Mouse (Mus musculus) urinary bladder, adult 2 months (tissue): ENCODE data around the gene Casp7. TPM values are rescaled to one million over a fixed set of nuclear protein-coding genes. Genes with fewer than 3 reads are reported as not detected.
"Not testable (repeated sequence)": the region's sequence is repeated elsewhere in the genome, so short reads cannot be mapped to it uniquely, and the experiment has no call there.

Experiments
- DNase-seq: peaks from one replicate; pipeline ENCODE4 v3.0.0; 2022; ENCODE audit warnings: low spot score
- polyA plus RNA-seq: library from polyadenylated mRNA; depleted of rRNA; stranded (reverse); fragments of >200 nt; gene quantifications from 2 replicates; pipeline ENCODE4 v1.2.3, GENCODE M21; 2012

The Casp7 gene
- polyA plus RNA-seq, 1 experiment: 16.7 TPM

DNA sequence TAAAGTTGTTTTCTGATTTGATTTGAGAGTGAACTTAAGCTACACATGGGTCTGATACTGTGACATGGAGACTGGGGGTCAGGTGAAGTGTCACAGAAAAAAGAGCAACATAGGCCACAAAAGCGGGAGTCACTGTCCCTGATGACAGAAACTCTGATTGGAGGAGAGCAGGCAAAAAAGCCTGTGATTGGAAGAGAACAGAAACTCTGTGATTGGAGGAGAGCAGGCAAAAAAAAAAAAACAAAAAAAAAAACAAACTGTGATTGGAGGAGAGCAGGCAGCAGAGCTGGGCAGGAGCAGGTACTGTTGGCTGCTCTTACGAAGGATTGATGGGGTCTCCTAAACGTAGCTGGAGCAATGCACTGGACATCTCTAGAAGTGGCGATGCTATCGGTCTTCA lies 11.4 kb upstream of the Casp7 start:
- no peak for DNase-seq

DNA sequence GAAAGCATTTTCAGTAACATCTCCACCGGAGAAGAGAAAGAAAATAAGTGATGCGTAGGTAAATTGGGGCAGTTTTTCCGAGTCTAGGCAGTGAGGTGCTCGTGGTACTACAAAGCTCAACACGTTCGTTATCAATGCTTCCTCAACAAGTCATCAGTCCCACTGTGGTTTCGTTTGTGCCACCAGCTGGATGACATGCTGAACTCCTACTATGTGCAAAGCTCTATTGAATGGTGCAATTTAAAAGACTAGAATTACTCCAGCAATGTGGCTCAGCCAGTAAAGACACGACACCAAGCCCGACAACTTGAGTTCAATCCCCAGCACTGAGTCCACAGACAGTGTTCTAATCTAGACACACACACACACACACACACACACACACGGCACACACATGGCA lies 10.8 kb upstream of the Casp7 start:
- DNase-seq: no peak

DNA sequence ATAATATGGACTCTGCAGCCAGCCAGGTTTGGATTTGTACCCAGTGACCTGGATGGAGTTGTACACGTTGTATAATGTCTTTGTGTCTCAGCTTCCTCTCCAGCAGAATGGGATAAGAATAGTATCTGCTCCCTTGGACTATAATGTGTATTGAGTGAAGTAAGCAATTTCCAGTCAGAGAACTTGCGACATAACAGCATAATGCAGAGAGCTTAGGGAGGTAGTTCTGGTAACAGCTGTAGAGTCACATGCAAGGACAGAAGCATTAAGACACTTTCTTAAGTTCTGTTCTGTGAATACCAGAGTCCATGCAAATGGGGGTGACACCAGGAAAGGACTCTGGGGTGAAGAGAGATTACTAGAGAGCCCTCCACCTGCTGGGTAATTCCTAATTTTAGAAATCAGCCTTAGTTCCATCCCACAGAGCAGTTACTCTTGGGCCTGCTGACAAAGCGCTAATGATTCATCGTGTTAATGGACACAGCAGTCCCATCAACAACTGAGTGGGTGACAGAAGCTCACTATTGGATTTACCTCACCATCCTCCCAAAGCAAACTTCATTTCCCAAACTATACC lies 9.1 kb upstream of the Casp7 start:
- DNase-seq: no peak

DNA sequence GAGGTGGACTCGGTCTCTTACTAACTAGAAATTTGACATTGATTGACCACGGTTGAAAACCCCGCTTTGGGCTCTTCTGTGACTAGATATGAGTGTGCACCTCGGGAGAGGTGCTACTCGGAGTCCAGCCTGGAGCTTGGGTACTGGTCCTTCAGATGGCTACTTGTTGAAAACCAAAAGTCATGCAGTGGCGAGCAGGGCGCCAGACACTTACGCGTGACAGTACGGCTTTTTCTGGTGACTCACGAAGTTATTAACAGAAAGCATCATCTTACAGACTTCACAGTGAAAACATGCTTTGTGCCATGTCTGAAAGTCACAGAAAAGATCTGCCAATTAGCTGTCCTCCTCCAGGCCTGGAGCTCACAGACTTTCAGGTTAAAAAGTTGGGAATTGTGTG lies 7.8 kb upstream of the Casp7 start:
- no peak for DNase-seq

DNA sequence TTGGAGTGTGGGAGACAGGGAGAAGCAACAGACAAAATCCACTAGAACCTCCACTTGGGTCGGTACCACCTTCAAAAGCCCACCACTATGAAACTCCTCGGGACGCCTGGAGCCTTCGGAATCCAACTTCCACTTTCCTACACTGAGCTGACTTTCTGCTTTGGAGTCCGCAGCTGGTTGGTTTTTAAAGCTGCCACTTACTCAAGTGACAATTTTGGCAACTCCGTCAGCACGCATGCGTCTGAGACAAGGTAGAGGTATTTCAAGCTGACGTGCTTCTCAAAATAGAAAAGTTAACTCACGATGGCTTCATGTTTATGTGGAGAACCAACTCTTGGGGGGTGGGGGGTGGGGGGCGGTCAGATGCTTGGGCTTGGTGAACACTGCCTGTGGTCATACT lies 7.0 kb upstream of the Casp7 start, which contains the start of gene Nrap:
Gene Nrap, minus strand, starts transcription at position 159 of the 400 bp plus-strand sequence.
- DNase-seq: no peak

DNA sequence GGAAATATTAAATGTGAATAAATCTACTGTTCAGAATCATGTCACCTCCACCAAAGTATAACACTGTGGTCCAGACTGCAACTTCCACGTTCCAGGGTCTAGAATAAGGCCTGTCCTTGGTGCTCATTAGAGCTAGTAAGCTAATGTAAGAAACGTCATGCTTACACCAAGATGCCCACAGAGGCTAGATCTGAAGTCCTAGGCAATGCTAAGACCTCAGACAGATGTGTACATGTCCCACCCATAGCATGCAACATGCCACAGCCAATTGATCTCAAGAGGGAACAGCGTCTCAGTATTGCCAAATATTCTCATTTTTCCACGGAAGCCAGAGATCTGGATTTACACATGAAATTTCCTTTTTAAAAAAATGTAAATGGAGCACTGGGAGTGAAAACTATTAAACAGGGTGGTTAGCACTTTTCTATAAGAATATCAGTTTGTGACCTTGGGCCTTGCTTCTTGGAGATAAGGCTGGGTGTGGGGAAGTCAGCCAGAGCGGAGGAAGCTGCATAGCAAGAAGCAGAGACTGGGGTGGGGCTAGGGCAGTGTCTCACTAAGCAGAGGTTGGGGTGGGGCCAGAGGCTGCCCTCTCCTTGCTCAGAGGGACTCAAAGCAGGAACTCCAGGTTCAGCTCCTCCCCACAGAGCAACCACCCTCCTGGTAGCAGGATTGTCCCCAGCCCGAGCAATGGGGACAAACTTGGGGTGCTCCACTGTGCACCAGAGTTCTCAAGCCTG lies 5.5 kb upstream of the Casp7 start:
- DNase-seq: no peak

DNA sequence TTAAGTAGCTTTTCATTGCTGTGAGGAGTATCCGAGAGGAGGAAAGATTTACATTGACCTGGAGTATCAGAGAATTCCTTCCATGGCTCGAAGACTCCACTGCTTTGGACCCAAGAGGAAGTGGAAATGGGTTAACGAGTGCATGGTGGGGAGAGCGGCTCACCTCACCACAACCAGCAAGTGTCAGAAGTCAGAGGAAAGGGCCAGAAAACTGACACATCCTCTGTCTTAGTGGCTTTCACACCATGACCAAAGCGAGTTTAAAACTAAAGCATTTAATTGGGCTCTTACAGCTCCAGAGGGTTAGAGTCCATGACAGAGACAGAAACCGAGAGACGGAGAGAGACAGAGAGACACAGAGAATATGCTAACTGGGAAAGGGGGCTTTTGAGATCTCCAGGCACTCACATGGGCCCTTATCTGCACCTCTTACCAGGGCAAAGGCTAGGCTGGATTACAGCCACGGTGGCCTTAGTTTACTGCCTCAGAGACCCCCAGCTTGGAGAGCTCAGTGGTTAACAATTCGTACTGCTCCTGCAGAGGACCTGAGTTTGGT lies 3.5 kb upstream of the Casp7 start:
- DNase-seq: no peak

DNA sequence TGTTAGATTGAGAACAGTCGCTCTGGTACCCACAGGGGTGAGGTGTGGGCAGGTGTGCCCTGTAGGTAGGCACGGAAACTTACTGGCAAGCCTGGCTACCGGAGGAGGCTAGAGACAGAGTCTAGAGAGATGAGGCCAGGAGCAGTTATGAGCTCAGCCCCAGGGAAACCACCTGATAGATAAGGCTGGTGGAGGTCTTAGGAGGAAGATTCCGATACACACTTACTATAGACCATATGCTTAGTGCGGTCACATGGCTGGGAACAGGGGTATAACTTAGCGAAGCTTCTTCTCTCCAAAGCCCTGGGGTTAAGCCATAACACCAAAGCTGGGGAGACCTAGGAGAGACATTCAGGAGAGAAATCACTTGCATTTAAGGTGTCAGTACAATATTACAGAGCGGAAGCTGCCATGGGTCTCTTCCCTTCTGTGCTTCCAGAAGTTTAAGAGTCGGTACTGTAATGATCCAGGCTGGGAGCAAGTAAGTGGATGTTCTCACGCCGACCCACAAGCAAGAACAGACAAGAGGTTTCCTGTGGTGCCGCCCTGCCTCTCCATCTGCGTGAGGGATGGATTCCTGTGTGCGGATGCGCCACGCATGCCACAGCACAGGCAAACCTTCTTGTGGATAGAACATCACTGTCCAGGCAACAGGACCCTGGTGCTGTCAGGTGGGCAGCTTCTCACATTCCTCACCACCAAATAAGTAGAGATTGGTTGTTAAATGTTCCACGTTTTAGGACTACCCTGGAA lies 1.6 kb upstream of the Casp7 start:
- no peak for DNase-seq

DNA sequence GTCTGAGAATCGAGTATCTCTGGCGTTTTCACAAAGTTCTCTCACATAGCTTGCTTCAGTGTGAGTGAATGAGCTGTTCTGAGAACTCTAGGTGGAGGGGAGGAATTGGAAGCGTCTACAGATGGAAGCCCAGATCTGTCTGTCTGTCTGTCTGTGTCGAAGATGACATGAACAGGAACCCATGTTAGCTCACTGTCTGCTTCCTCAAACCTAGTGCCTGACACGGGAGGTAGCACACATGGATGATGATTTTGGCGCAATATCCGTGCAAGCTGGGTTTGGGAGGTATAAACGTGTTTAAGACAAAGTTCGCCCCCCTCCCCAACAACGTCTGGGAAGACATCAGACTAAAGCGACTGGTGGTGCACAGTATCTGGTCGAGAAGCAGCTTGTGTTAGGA lies 702 bp upstream of the Casp7 start:
- DNase-seq: no peak

DNA sequence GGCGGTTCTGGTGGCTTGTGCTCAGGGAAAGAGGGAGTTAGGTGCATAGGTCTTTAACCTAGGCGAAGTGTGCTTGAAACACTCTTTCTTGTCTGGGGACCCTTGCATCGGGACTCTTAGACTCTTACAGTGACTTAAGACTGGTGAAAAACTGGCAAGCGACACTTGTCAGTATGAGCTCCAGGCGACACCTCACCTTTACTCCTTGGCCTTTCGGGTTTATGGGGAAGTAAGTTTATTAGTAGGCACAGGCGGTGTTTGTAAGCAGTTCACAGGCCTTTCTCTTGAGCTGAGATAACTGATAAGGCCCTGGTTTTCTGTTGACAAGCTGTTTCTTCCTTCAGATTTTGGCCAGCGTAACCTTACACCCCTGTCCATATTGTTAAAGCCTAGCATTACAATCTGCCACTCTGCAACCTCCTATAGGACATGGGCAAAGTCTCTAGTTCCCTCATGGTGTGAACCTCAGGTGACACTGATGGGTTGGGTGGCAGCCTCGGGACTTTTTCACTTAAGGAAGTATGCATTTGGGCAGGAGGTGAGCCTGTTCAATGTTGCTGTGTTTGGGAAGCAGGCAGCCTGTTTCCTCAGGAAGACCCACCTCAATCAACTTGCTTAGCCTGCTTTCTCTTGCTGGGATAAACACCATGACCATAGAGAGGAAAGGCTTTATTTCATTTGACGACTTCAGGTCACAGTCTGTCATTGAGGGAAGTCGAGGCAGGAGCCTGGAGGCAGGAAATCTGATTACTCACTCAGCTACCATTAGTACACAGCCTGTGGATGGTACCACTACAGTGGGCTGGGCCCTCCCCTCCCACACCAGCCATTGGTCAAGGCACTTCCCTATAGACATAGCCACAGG lies 966 bp downstream of the Casp7 start:
- no peak for DNase-seq

DNA sequence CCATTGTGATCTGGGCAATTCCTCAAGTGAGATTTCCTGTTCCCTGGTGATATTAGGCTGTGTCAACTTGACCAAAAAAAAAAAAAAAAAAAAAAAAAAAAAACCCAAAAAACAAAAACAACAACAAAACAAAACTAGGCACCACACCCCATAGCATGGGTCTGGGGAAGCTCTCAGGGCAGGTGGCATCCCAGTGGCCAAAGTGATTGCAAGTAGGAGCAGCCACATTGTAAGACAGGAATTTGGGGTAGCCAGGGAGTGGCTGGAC lies 1.5 kb downstream of the Casp7 start:
- DNase-seq: no peak

DNA sequence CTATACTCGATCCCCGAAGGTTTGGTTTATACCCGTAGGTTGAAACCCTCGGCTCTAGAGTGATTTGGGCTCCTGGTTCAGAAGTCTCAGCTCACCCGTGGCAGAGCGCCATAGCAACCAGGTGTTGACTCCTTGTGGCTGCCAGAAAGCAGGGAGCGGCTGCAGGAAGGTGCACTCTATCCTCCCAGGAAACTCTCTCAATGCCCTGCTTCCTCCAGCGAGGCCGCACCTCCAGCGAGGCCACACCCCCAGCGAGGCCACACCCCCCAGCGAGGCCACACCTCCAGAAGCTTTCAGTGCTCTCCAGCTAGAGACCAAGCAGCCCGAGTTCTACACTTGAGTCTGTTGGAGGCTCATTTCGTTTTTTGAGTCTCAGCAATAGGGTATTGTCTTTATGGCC lies 3.3 kb downstream of the Casp7 start:
- DNase-seq: peak; percentile 45

DNA sequence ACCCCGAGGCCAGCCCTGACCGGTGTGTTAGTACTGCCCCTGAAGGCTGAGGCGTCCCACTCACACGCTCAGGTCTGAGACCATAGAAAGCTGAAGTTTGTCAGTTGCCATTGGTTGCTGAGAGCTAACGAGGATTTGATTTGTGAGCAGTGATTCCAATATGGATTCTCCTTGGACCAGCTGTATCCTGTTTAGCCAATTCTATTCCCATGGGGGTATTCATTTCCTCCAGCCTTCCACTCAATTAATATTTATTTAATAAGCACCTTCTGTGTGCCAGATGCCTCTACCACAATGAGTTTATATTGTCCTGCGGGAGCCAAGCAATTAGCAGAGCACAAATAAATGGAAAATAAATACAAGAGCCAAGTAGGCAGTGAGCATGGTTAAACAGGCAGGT lies 4.9 kb downstream of the Casp7 start:
- no peak for DNase-seq

DNA sequence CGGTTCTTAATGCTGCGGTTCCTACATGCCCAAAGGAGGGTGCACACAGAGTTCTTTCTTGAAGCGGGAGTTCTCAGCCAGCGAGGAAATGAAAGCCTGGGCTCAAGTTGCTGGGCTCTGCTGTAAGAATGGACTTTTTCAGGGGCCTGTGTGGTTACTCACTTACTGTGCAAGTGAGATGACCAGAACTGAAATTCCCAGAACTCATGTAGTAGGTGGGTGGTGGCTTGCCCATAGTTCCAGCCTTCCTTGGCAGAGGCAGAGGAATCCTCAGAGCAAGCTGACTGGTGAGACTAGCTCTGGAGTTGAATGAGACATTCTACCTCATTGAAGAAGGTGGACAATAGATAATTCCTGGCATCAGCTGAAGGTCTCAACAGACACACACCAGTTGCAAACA lies 8.9 kb downstream of the Casp7 start:
- DNase-seq: no peak

DNA sequence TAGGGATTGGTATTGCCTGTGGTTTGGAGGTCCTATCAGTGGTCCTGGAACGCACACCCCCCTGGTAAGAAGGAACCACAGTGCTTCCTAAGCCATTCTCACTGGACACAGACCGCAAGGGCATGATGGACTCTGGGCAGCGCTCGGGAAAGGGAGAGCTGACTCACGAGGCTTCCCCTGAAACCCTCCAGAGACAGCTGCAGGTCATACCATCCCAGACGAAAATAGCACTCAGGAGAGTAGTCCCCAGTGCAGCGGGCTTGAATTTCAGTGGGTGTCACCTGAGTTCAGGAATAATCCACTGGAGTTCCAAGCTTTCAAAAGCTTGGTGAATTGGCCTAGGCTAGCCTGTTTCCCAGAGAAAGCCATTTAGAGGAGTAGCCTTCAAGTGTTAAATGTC lies 9.7 kb downstream of the Casp7 start:
- DNase-seq: no peak

DNA sequence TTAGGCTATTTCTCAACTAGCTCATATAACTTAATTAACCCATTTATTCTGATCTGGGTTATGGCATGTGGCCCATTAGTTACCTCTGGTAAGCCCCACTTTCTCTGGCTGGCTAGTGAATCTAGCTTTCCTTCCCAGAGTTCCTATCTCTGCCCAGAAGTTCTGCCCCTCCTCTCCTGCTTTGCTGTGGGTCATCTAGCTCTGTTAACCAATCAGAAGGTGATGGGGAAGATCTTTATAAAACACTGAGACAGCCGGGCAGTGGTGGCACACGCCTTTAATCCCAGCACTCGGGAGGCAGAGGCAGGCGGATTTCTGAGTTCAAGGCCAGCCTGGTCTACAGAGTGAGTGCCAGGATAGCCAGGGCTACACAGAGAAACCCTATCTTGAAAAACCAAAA lies 13.0 kb downstream of the Casp7 start:
- DNase-seq: not testable (repeated sequence)

DNA sequence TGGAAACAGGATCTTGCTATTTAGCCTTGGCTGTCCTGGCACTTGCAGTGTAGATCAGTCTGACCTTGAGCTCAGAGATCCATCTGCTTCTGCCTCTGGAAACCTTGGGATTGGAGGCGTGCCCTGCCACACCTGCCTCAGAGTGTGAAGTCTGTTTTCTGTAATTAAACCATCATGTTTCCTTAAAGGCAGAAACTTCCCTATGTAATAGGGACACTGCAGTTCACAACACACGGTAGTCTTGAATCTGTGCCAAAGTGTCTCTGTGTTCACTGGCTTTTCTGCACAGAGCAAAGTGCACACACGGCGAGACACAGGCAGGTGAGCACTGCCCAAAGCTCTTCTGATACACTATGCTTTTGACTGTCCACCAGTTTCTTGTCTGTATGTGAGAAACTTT lies 21.5 kb downstream of the Casp7 start:
- DNase-seq: no peak

DNA sequence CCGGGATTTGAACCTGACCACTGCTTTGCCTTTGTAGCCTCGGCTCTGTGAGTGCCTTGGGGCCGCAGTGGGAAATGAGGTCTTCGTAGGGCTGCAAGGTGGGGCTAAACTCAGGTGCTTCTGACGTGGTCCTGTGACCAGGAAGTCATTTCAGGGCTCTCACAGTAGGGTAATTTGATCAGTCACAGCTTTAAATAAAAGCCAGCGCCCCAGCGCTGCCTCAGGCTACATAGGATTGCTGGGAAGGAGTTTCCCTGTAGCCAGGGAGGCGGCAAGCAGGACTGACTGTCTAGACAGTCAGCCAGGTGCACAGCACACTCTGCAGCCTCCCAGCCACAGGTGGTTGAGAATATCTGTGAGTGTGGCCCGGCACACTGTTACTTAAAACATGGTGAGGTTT lies 22.5 kb downstream of the Casp7 start:
- no peak for DNase-seq

DNA sequence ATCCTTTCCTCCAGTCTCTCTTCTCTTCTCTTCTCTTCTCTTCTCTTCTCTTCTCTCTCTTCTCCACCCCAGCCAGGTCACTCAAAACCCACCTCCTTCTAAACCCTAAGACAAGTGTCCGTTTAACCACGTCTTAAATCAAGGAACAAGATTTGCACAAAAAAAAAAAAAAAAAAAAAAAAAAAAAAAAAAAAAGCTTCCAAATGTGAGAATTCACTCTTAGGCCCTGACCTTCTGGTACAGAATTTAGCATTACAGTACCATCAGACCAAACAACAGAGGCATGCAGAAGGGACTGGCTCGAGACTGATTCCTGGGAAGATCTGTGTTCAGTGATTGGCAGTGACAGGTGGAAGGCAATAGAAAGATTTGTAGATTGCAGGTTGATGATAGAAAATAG lies 23.4 kb downstream of the Casp7 start:
- DNase-seq: no peak

DNA sequence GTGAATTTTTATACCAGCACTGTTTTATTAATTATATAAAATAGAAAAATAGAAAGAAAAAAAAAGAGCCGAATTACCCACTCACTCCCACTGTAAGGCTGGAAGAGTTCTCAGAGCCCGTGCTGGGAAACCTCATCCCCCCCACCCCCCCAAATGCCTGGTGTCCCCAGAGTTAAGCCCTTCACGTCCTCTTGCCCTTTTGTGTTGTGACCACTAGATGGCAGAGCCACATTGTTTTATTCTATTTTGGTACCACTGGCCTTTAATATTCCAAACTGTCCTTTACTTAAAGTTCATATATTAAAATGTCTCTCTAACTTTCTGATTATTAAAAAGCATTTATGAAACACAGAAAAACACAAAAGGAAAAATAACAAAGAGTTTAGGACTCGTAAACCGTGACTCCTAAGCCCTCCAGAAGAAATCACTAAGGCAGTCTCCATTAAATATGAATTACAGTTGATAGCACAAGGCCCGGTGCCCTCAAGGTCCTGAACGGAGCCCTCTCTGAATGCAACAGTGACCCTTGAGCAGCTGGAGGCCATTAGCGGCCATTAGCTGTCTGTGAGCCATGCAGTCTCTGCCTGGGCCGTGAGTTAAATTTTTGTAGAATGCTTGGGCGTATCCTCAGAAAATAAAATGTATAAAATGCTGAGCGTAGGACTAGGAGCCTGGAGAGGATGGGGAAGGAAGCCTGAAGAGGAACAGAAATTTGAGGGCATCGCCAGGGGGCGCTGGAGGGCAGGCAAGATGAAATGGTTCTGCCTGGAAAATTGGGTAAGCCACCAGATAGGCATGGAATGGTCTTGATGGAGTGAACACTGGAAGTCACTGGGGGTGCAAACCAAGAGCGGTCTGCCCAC lies 25.8 kb downstream of the Casp7 start:
- DNase-seq: peak; percentile 73

DNA sequence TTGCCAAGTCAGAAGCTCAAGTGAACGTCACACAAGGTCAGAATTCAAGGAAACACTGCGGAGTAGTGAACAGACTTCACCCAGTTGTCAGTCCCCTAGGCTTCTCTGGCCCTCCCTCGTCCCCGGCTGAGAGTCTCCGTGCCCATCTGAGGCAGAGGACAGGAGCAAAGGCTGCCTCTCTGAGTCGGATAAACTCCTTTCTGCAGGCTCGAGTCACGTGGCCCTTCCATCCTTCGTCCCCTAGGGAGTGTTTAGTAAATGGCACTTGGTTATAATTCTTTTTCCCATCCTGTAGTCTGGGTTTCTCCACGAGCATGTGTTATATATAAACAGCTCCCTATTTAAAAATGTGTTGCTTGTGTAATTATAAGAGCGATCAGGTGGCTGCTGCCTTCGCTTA lies 26.4 kb downstream of the Casp7 start:
- DNase-seq: no peak
